Mouse (Mus musculus) adrenal gland, adult 8-10 months (tissue): Measurements from ENCODE around the gene Sgsm1. TPM values are rescaled to one million over a fixed set of nuclear protein-coding genes. Genes with fewer than 3 reads are reported as not detected.
A peak's percentile ranks its signal among the peaks of the same experiment; 100 is the strongest.
"Not testable (repeated sequence)": the region's sequence is repeated elsewhere in the genome, so short reads cannot be mapped to it uniquely, and the experiment has no call there.

Experiments used
- DNase-seq: peaks from one replicate; pipeline ENCODE4 v3.0.0; 2022
- total RNA-seq, 4 experiments: library from RNA; stranded (reverse); gene quantifications; 2 replicates each; pipeline ENCODE4 v1.2.4; 2022

Sgsm1 gene
- total RNA-seq = 10 to 100 TPM; 14.8 to 23.5 (median 18.8) TPM

- DNase-seq = peak; percentile 33
Measured at GRCm38 (mm10) chr5:113310377-113311003, at the start of gene Sgsm1. Gene Sgsm1, minus strand, starts transcription at chr5:113310786.

- DNase-seq = no peak
Measured at GRCm38 (mm10) chr5:113358833-113359232, 48.2 kb upstream of the Sgsm1 start.

DNA sequence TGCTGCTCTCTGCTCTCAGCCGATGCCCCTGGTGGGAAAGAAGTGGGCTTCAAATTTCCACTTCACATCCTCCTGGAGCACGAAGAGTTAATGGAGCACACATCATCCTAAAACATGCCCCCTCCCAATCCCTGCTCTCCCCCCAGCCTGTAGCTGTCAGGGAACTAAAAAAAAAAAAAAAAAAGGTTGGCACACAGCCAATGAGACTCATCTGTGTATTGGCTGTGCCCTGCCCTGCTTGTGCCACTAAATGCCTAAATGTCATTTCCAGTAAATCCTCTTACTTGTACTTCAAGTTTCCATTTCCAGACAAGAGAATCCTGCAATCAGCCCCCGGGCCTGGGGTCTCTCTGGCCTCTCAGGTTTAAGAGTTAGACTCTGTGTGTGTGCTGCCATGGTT, 47.1 kb upstream of the Sgsm1 start:
- DNase-seq = no peak

GRCm38 (mm10) chr5:113357186-113357585, 46.6 kb upstream of the Sgsm1 start, which contains the start of gene Aym1:
Gene Aym1, plus strand, starts transcription at chr5:113357294.
- DNase-seq = no peak

DNA sequence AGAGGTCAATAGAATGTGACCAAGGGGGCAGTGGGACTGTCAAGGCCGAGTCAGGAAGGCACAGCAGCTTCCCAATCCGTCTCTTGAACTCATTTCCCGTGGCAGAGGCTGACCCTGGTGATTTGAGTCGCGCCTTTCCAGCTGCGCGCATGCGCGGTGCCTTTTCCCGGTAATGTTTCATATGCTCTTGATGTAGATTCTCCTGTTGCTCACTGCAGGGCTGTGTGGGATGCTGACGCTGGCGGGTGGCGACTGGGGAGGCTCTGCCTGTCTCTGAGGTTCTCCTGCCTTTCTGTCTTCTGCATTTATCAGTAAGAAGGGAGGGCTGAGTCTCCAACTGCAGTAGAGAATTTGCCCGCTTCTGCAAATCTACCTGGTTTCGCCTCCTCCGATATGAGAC, 43.7 kb upstream of the Sgsm1 start:
- no peak for DNase-seq

DNA sequence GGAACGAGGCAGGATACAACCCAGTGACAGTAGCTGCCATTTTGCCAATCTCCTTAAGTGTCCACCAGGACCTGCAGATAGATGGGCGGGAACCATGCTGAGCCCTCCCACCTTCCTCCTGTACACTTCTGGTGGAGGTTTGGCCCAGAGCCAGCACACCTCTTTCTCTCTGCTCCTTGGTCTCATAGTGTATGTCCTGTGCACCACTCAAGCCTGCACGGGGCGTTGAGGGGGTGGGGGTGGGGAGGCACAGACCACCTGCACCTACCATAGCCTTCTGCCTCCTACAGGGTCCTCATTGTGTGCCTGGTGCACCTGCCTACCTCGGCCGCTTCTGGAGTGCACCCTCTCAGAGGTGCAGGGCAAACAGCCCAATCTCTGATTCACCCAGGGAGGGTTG, 42.0 kb upstream of the Sgsm1 start:
- DNase-seq = no peak

- no peak for DNase-seq
Measured at GRCm38 (mm10) chr5:113351768-113352167, 41.2 kb upstream of the Sgsm1 start.

GRCm38 (mm10) chr5:113349810-113350209, 39.2 kb upstream of the Sgsm1 start:
- DNase-seq = no peak

- DNase-seq = no peak
Measured at GRCm38 (mm10) chr5:113349226-113349625, 38.6 kb upstream of the Sgsm1 start.

GRCm38 (mm10) chr5:113348597-113348996, 38.0 kb upstream of the Sgsm1 start:
- no peak for DNase-seq

DNA sequence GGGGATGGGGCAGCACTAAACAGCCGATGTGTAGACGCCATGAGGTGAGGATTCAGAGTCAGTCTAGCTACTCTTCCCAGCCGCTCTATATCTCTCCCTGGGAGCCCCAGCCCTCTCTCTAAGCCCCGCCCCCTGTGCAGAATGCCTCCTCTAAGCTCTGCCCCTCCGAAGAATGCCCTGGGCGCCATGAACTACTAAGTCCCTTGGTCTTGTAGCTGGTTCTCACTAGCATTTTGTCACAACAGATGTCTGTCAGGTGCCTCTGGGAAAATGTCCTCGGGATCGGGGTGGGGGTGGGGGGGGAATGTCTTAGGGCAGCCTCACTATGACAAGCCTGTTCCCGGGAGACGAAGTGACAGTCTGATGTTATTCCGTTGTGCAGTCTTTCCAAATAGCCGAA, 37.0 kb upstream of the Sgsm1 start:
- no peak for DNase-seq

DNA sequence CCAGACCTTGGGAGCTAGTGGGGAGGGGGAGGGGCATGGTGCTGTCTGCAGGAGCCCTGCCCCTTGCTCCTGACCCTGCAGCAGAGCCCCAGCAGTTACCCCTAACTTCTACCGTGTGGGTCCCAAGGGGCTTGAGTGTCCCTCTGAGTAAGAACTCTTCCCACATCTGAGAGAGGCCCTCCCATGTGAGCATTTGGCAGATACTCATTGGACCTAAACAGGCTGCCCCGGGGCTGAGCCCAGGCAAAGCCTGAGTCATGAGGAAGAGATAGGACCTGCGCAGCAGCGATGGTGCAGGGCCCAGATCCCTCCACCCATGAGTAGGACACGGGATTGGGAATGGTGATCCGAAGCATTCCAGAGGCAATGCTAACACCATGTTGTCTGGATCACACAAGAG, 36.1 kb upstream of the Sgsm1 start:
- not testable (repeated sequence) for DNase-seq

- no peak for DNase-seq
Measured at GRCm38 (mm10) chr5:113345781-113346180, 35.2 kb upstream of the Sgsm1 start.

DNA sequence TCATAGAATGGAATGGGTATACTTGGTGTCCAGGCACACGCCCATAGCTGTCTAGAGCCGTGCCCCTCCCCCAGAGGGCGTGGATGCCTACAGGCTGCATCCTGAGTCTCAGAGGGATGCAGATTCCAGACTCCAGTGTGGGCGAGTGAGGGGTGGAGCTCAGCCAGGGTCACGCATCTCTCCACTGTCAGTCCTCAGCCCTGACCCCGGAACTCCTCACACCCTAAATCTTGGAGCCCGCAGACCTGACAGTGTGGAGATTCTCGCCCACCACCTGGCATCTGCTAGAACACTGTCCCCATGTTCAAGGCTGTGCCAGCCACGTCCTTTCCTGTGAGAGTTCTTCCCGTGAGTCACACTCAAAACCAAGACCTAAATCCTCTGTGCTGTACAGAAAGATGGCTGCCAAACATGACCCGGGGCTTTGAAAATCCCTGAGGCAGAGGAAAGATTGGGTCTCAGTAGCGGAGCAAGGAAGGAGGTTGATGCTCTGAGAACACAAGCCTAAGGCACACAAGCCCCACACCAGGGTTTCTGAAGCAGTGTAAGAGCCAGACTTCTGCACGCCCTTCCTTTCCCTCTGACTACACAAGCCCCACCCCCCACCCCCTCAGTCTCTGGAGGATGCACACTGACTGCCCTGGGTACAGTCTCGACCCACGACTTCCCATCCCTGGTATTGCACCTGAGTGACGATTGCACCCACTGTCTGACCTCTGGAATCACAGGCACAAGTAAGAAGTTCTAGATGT, 34.2 kb upstream of the Sgsm1 start:
- DNase-seq = no peak

DNA sequence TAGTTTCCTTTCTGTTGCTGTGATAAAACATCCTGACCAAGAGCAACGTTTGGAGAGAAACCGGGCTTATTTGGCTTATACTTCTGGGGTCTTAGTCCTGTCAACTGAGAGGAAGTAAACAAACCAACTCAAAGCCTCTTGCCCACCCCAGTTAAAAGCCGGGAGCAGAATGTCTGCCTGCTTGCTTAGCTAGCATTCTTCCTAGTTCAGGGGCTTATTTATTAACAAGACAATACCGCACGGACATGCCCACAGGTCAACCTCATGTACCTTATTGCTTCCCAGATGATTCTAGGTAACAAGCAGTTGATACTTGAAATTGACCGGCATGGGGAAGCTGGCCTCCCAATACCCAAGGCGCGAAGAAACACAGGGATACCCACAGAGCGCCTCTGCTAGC, 25.7 kb upstream of the Sgsm1 start:
- DNase-seq = no peak

DNA sequence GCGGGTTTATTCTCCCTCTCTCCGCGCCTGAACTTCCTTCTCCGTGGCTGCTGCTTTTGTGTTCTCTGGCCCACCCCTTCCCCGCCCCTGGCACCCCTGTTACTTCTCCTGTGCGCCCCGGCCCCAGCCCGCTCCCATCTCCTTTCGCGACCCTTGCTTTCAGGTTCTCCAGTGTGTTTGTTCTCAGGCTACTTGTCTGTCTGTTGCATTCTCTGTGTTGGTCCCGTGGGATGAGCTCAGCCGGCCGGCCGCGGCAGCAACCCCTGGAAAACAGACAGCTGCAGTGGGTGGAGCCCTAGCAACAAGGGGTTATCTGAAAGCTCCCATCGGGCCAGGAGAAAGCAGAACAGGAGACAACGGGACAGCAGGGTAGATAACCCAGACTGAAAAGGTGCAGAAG, 25.1 kb upstream of the Sgsm1 start:
- DNase-seq = no peak

DNA sequence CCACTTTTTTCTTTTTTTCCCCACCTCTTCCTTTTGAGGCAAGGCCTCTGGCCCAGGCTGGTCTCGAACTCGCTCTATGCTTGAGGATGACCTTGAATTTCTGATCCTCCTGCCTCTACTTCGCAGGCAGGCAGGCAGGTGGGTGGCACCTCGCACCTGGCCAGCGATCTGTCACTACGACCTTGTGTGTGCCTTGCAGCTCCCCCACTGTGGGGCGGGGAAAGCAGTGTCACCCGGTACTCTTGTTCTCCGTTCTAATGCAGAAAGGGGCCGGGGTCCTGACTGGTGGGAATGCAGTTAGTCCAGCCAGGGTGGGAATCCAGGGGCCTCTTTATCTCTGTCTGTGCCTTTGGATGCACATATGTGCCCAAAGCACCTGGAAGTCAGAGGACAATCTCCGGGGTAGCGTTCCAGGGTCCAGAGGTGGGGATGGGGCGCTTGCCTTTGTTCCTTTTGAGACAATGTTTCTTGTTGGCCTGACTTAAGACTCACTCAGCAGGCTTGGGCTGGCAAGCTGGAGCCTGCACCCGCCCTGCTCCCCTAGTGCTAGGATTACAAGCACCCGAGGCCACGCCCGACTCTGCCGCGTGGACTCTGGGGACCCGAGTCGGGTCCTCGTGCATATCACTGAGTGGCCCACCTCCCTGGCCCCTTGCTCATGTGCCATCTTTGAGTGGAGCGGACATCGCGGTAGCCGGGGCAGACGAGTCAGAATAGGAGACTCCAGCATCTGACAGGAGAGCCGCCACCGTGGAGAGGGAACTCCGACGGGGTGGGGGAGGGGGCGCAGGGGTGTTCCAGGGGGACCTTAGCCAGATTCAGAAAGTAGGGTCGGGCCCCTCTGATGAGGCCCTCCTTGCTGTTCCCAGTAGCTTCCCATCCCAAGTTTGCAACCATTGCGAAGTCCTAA, 24.3 kb upstream of the Sgsm1 start:
- no peak for DNase-seq

GRCm38 (mm10) chr5:113332899-113333298, 22.3 kb upstream of the Sgsm1 start:
- no peak for DNase-seq

- no peak for DNase-seq
Measured at GRCm38 (mm10) chr5:113332239-113332638, 21.7 kb upstream of the Sgsm1 start.

GRCm38 (mm10) chr5:113330202-113330601, 19.6 kb upstream of the Sgsm1 start:
- no peak for DNase-seq

DNA sequence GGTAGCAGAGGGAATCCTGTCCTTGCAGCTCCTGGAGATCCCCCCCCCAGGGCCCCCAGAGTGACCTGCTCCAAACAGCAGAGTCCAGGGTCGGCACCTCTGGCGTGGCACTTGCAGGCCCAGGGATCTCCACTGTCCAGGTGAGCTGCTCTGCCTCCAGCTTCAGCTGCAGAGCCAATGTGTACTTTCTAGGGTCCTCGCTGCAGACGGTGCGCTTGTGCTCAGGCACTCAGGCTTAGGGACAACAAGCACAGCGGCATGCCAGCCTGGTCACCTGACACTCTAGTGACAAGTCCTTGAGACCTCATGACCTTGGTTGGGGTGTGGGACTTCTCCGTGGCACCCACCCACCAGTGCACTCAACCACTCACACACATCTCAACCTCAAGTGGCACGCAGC, 18.9 kb upstream of the Sgsm1 start:
- no peak for DNase-seq

DNA sequence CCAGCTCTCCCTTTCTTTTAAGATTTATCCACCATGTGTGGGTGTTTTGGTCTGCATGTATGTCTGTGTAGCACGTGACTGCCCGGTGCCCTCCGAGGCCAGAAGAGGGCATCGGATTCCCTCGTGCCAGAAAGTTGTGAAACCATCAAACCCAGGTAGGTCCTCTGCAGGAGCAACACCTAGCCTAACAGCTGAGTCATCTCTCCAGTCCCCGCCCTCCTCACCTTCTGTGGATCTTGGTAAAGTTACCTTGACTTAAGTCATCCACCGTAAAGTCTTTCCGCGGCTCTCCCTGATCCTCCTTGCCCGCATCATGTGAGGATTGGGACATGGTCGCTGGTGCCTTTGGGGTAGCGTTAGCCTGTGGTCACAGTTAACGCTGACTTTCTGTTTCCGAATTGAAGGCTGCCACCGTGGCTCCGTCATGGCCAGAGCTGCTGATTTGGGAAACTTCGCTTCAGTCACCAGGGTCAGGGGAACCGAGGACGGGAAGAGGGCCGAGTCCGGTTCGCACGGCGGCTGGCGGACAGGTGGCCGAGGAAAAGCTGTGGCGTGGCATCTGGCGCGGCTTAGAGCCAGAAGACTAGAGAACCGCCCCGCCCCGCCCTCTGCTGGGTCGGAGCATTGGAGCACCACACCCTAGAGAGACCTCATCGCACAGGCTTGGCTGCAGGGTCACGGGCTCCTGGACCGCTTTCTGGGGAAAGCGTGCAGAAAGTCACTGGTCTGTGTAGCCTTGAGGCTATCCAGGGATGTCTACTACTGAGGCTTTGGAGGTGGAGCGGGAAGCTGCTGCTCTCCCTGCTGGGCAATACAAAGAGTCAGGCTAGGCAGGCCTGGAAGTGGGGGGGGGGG, 13.4 kb upstream of the Sgsm1 start:
- DNase-seq = no peak
